Mouse (Mus musculus) ES-E14 (cell line): ENCODE results near the gene Btbd35f7. TPM values are rescaled to one million over a fixed set of nuclear protein-coding genes. Genes with fewer than 3 reads are reported as not detected.
"Not testable (repeated sequence)": the region's sequence is repeated elsewhere in the genome, so short reads cannot be mapped to it uniquely, and the experiment has no call there.

Source experiments
- DNase-seq: peaks from one replicate; pipeline ENCODE4 v3.0.0-alpha.2; 2013; ENCODE audit warnings: low read depth, low spot score
- H3K27ac ChIP-seq: 2 replicates; pipeline ENCODE4 v1.5.1; 2012; ENCODE audit warnings: low read depth, mild to moderate bottlenecking, low read length, moderate library complexity, mixed read lengths; ENCODE audit not compliant: poor library complexity, insufficient read depth, severe bottlenecking
- H3K36me3 ChIP-seq: 2 replicates; pipeline ENCODE4 v1.6.1; 2012; ENCODE audit warnings: mild to moderate bottlenecking, low read length, moderate library complexity, mixed read lengths; ENCODE audit not compliant: control insufficient read depth, poor library complexity, insufficient read depth, severe bottlenecking
- H3K4me1 ChIP-seq, 2 experiments: fragments of 150-350 bp in 1 of 2; sonication (generic) in 1 of 2; 2 replicates each; pipeline ENCODE4 v1.6.1; 2012; ENCODE audit warnings: low read length in 2 of 2, mild to moderate bottlenecking in 1 of 2, mixed read lengths in 1 of 2; ENCODE audit not compliant: control insufficient read depth in 2 of 2, insufficient read depth in 2 of 2, poor library complexity in 1 of 2
- H3K4me3 ChIP-seq, 2 experiments: fragments of 150-350 bp in 1 of 2; sonication (generic) in 1 of 2; 2 replicates each; pipeline ENCODE4 v1.5.1; 2012; ENCODE audit warnings: low read length in 2 of 2, low read depth in 1 of 2, mild to moderate bottlenecking in 1 of 2, mixed read lengths in 1 of 2; ENCODE audit not compliant: insufficient read depth in 1 of 2, poor library complexity in 1 of 2, severe bottlenecking in 1 of 2
- H3K9ac ChIP-seq: 2 replicates; pipeline ENCODE4 v1.6.1; 2012; ENCODE audit warnings: low read depth, mild to moderate bottlenecking, low read length, mixed read lengths; ENCODE audit not compliant: poor library complexity, insufficient read depth, severe bottlenecking
- H3K9me3 ChIP-seq: fragments of 150-350 bp; sonication (generic); 2 replicates; pipeline ENCODE4 v1.6.1; 2012; ENCODE audit warnings: low read depth, mild to moderate bottlenecking, low read length; ENCODE audit not compliant: control insufficient read depth, insufficient read depth
- in situ Hi-C, 2 experiments: fragments of 600-800 bp; cut with MboI; formaldehyde crosslinking; loops; one replicate each; pipeline ENCODE4 v1.15.1; 2025; ENCODE audit warnings: low sequenced_read_pairs in 2 of 2, inconsistent platforms in 1 of 2; ENCODE audit not compliant: unreplicated experiment in 2 of 2
- total RNA-seq: library from RNA; depleted of rRNA; stranded (reverse); fragments of 300-350 nt; gene quantifications from 2 replicates; pipeline ENCODE4 v1.2.3, GENCODE M21; 2012; rRNA removed

Gene Btbd35f7
- total RNA-seq, result not detected in 2 replicates

- not testable (repeated sequence) for H3K27ac ChIP-seq, DNase-seq, H3K9ac ChIP-seq
Observed at GRCm38 (mm10) chrX:5668767-5669166, at the start of gene Btbd35f7. Btbd35f7 (plus strand) TSS chrX:5669067.

More at GRCm38 (mm10) chrX:5668767-5669166, at the start of gene Btbd35f7:
- H3K4me1 ChIP-seq, H3K9me3 ChIP-seq, in situ Hi-C loops, H3K36me3 ChIP-seq, H3K4me3 ChIP-seq: not testable (repeated sequence)

Other genes with a start within 250 kb of the Btbd35f7 start
- not detected in 2 replicates for gene Mycs, start 199.8 kb upstream of the Btbd35f7 start, total RNA-seq